In the genomic region with DNA sequence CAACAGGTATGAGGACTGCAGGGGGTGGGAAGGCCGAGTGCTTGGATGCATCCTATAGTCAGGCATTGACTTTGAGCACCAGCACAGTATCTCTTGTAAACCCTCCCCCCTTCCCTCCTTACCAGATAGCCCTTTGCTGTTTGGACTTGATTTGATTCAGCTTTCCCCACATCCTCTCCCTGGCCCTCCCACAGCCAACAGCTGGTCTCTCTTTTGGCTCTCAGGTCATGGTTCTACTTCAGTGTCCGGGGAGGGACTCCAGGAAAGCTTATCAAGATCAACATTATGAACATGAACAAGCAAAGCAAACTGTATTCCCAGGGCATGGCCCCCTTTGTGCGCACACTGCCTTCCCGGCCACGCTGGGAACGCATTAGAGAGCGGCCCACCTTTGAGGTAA, we compare ENCODE assay signal across 9 mouse cellular contexts. TPM values are rescaled to one million over a fixed set of nuclear protein-coding genes. Genes with fewer than 3 reads are reported as not detected.
A peak's percentile ranks its signal among the peaks of the same experiment; 100 is the strongest.
DNase-seq lines count a peak whose midpoint lies in the region; ATAC-seq and TF ChIP-seq lines count a peak whose summit lies in the region.
"Had no signal": no experiment of that assay in that cellular context is flagged by ENCODE, and none has a peak within 500 bp of the region (broad histone marks: within the 10 kb centered on the region; RNA-seq: fewer than 3 reads in every experiment).

No protein-coding gene starts in this region.

- DNase-seq in kidney, postnatal 10 days, result peak; percentile 63
- DNase-seq in kidney, adult 9 months, result no peak
- peak; percentile 54 to 67 for DNase-seq in kidney, postnatal 4 days
- DNase-seq in urinary bladder, postnatal 4 days (ENCODE audit: low spot score in 2 of 2), result no peak
- no peak for DNase-seq in right cerebral cortex, postnatal 4 days
- DNase-seq in thymus, postnatal 25 days, result no peak
- DNase-seq: cerebellum, adult 11-12 months had no signal

- no peak for TF ChIP-seq CTCF in embryonic fibroblast, embryonic 13.5 days (IDR thresholded peaks at IDR 0.05; ENCODE audit: borderline replicate concordance, insufficient read depth, low read length)

- H3K9ac ChIP-seq in neural tube, embryonic 14.5 days (replicated peaks; ENCODE audit: low read depth, low read length), result 0 out of 2 replicates have a peak overlapping the region, but pooled peaks have one; percentile 75

- no peak for TF ChIP-seq POLR2A in embryonic fibroblast, embryonic 13.5 days (IDR thresholded peaks at IDR 0.05; ENCODE audit: low read depth, low read length)

- H3K4me2 ChIP-seq in neural tube, embryonic 14.5 days (ENCODE audit: low read depth, low read length), result peak overlapping the region; percentile 71; the same call in 1 of the 2 replicates

- H3K36me3 ChIP-seq in neural tube, embryonic 14.5 days (ENCODE audit: control insufficient read depth, insufficient read depth, low read length), result peaks cover 37% of the 10 kb centered on the region

- WGBS in neural tube, embryonic 14.5 days, result 83% methylated on average over 7 of the region's 7 CpGs

- no peaks in the 10 kb centered on the region for H3K9me3 ChIP-seq in neural tube, embryonic 14.5 days (ENCODE audit: control insufficient read depth, low read length)

- peak overlapping the region; percentile 60 for H3K27ac ChIP-seq in embryonic fibroblast, embryonic 13.5 days (ENCODE audit: insufficient read depth, low read length)
- no peak overlapping the region for H3K27ac ChIP-seq in neural tube, embryonic 14.5 days (ENCODE audit: low read depth, low read length)

- peaks cover 7% of the 10 kb centered on the region; the same call in 1 of the 2 replicates for H3K4me1 ChIP-seq in embryonic fibroblast, embryonic 13.5 days (ENCODE audit: control insufficient read depth, insufficient read depth, low read length)
- peaks cover 14% of the 10 kb centered on the region for H3K4me1 ChIP-seq in neural tube, embryonic 14.5 days (ENCODE audit: control insufficient read depth, insufficient read depth, low read length)

- ATAC-seq in neural tube, embryonic 14.5 days (ENCODE audit: low read depth), result no peak

- no peaks in the 10 kb centered on the region for H3K27me3 ChIP-seq in neural tube, embryonic 14.5 days (ENCODE audit: control insufficient read depth, insufficient read depth, low read length)

- H3K4me3 ChIP-seq in embryonic fibroblast, embryonic 13.5 days (ENCODE audit: insufficient read depth, low read length), result no peak overlapping the region
- H3K4me3 ChIP-seq in neural tube, embryonic 14.5 days (ENCODE audit: low read depth, low read length), result peak overlapping the region; percentile 59

RNA-seq across cellular contexts. Expression of gene Agbl5, which starts 1.9 kb away (rescaled TPM):
- 7.2 and 17.0 TPM in 2 replicates for polyA plus RNA-seq in embryonic fibroblast, embryonic 13.5 days (2011; ENCODE audit: insufficient read length, low read depth, missing spikeins)
- 27.7 and 29.2 TPM in 2 replicates for polyA plus RNA-seq in neural tube, embryonic 14.5 days (2014; fragmentation: Nextera tagmentation; extraction: Ambion mirVana)

RNA-seq across cellular contexts. Expression of gene Ost4, which starts 17.2 kb away (rescaled TPM):
- 335 and 354 TPM in 2 replicates for polyA plus RNA-seq in embryonic fibroblast, embryonic 13.5 days (2011; ENCODE audit: insufficient read length, low read depth, missing spikeins)
- polyA plus RNA-seq in neural tube, embryonic 14.5 days (2014; fragmentation: Nextera tagmentation; extraction: Ambion mirVana), result 234 TPM in 2 replicates

RNA-seq across cellular contexts. Expression of gene Tmem214, which starts 22.6 kb away (rescaled TPM):
- 102 and 122 TPM in 2 replicates for polyA plus RNA-seq in embryonic fibroblast, embryonic 13.5 days (2011; ENCODE audit: insufficient read length, low read depth, missing spikeins)
- polyA plus RNA-seq in neural tube, embryonic 14.5 days (2014; fragmentation: Nextera tagmentation; extraction: Ambion mirVana), result 48.6 and 53.7 TPM in 2 replicates

RNA-seq across cellular contexts. Expression of gene Emilin1, which starts 22.8 kb away (rescaled TPM):
- 85.9 and 98.0 TPM in 2 replicates for polyA plus RNA-seq in embryonic fibroblast, embryonic 13.5 days (2011; ENCODE audit: insufficient read length, low read depth, missing spikeins)
- 3.5 and 22.9 TPM in 2 replicates for polyA plus RNA-seq in neural tube, embryonic 14.5 days (2014; fragmentation: Nextera tagmentation; extraction: Ambion mirVana)

RNA-seq across cellular contexts. Expression of gene Khk, which starts 30.9 kb away (rescaled TPM):
- 11.4 and 12.4 TPM in 2 replicates for polyA plus RNA-seq in embryonic fibroblast, embryonic 13.5 days (2011; ENCODE audit: insufficient read length, low read depth, missing spikeins)
- polyA plus RNA-seq in neural tube, embryonic 14.5 days (2014; fragmentation: Nextera tagmentation; extraction: Ambion mirVana), result 8.3 and 10.4 TPM in 2 replicates

Comparison
In these comparisons a context has a peak if more than half of its experiments do, and no peak if none do; other contexts are left out.
1. DNase-seq: peak in kidney, postnatal 10 days (single experiment) and kidney, postnatal 4 days (2 of 2); none in kidney, adult 9 months (single experiment), urinary bladder, postnatal 4 days (0 of 2), right cerebral cortex, postnatal 4 days (single experiment) and thymus, postnatal 25 days (single experiment).